Mouse (Mus musculus) spleen, postnatal 10 days (tissue): ENCODE measurements around the gene Plcd3.

Experiments used
- DNase-seq, 2 experiments: peaks; one replicate each; pipeline ENCODE4 v3.0.0; 2021 to 2022; ENCODE audit warnings: low spot score in 2 of 2

Gene Plcd3

GRCm38 (mm10) chr11:103101481-103101865 lies at the start of gene Plcd3, which contains the start of gene Acbd4:
TSS of gene Plcd3 (minus strand) at chr11:103101658.
TSS of gene Acbd4 (plus strand) at chr11:103101682.
- DNase-seq, result peak; percentile 60 to 72

- DNase-seq, result no peak
Measured at GRCm38 (mm10) chr11:103149771-103150170, 48.3 kb upstream of the Plcd3 start.

GRCm38 (mm10) chr11:103147766-103148165 lies 46.3 kb upstream of the Plcd3 start:
- DNase-seq, result no peak

GRCm38 (mm10) chr11:103146386-103146785 lies 44.9 kb upstream of the Plcd3 start:
- DNase-seq, result no peak

GRCm38 (mm10) chr11:103144309-103145285 lies 43.1 kb upstream of the Plcd3 start:
- DNase-seq, result no peak

- DNase-seq, result peak in 1 of 2 experiments; percentile 46
Measured at GRCm38 (mm10) chr11:103142441-103143182, 41.2 kb upstream of the Plcd3 start.

- DNase-seq, result no peak
Measured at GRCm38 (mm10) chr11:103141944-103142255, 40.4 kb upstream of the Plcd3 start.

- peak in 1 of 2 experiments; percentile 15 for DNase-seq
Measured at GRCm38 (mm10) chr11:103141101-103141943, 39.9 kb upstream of the Plcd3 start.

GRCm38 (mm10) chr11:103140763-103141100 lies 39.3 kb upstream of the Plcd3 start:
- DNase-seq, result no peak

- no peak for DNase-seq
Measured at GRCm38 (mm10) chr11:103139951-103140762, 38.7 kb upstream of the Plcd3 start.

- peak in 1 of 2 experiments; percentile 14 for DNase-seq
Measured at GRCm38 (mm10) chr11:103136039-103136577, 34.6 kb upstream of the Plcd3 start.

GRCm38 (mm10) chr11:103134221-103134620 lies 32.8 kb upstream of the Plcd3 start:
- DNase-seq, result no peak

GRCm38 (mm10) chr11:103133456-103134185 lies 32.2 kb upstream of the Plcd3 start:
- no peak for DNase-seq

- DNase-seq, result peak; percentile 100
Measured at GRCm38 (mm10) chr11:103132576-103133455, 31.4 kb upstream of the Plcd3 start.

GRCm38 (mm10) chr11:103131701-103132575 lies 30.5 kb upstream of the Plcd3 start, which contains the start of gene Hexim2:
TSS of gene Hexim2 (plus strand) at chr11:103132429.
- peak; percentile 70 to 87 for DNase-seq

- no peak for DNase-seq
Measured at GRCm38 (mm10) chr11:103120315-103120714, 18.9 kb upstream of the Plcd3 start.

- no peak for DNase-seq
Measured at GRCm38 (mm10) chr11:103119609-103120008, 18.2 kb upstream of the Plcd3 start.

- no peak for DNase-seq
Measured at GRCm38 (mm10) chr11:103118866-103119265, 17.4 kb upstream of the Plcd3 start.
